Mouse (Mus musculus): ENCODE measurements around the gene Emc9.

Emc9 gene

DNA sequence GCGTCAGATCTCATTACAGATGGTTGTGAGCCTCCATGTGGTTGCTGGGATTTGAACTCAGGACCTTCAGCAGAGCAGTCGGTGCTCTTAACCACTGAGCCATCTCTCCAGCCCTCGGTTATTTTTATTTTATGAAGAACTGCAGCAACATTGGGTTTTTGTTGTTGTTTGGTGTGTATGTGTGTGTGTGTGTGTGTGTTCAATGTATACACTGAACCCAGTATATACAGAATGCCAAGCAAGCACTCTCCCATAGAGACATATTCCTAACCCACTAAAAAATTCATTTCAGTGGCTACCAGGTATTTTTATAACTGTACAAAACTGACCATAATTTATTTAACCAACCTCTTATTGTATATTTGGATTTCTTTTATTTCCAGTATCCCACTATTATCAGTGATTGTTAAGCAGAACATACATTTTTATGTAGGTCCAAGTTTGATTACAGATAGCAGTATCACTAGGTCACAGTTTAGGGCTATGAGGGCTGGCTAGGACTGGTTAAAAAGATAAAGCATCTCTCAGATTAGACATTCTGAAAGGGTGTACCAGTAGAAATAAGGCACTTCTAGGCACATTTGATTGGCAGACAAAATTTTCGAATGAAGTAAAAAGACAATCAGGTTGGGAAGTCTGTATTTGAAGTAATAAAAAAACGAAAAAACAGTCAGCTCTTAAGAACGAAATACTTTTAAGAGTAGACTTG lies 26.2 kb downstream of the Emc9 start:
- DNase-seq, result no peak

DNA sequence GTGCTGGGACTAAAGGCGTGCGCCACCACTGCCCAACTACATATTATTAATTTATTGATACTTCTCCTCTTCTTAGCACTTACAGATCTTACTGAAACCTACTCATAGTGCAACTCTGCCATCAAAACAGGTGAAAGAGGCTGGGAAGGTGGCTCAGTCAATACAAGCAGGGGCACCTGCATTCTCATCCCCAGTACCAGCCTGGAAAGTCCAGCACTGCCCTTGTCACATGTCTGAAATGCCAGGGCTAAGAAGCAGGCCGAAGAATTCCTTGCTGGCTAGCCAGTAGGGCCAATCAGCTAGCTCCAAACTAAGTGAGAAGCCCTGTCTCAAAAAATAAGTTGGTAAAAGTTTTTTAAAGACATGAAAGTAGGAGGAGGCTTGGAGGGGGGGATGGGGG lies 27.5 kb downstream of the Emc9 start:
- no peak for DNase-seq

- peak; percentile 76 for DNase-seq
These were observed 28.1 kb downstream of the Emc9 start for GRCm38 (mm10) chr14:55557003-55557402.

DNA sequence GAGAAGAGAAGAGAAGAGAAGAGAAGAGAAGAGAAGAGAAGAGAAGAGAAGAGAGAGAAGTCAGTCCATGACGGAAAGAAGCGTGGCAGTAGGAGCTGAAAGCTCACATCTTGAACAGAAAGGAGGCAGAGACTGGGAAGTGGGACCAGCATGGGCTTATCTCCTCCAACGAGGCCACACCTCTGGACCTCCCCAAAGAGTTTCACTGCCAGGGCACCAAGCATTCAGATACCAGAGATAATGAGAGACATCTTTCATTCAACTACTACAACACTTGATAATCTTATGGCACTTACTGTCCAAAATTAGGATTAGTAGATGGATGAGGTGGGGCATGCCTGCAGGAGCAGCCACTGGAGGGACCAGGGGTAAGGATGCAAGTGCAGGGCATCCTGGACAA lies 29.3 kb downstream of the Emc9 start:
- DNase-seq, result no peak

DNA sequence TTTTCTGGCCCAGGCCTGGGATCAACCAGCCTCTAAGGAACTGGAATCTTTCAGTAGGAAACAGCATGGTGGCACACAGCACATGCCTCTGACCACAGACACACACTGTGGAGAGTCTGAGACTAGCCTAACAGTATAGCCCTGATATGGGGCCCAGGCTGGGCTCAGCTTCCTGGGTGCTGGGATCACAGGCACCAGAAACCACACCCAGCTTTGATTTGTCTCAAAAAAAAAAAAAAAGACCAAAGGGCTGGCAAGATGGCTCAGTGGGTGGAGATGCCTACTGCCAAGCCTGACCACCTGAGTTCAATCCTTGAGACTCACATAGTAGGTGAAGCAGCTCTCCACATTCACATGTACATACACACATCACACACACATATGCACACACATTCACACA lies 30.5 kb downstream of the Emc9 start:
- no peak for DNase-seq

DNA sequence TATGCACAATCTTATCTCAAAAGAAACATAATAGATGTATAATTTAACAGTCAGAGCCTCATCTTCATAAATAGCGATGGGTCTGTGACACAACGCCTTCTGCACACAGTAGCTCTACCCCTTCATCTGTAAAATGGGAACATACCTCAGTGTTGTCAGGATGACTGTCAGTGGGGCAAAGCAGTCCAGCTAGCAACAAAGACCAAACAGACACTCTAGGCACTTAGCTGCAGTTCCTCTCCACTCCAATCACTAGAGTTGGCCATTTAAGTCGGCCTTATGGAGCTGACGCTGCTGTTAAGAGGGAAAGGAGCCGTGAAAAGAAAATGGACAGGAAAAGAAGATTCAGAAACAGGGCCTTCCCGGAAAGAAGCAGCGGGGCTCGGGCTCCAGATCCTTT lies 33.3 kb downstream of the Emc9 start:
- DNase-seq, result no peak

DNA sequence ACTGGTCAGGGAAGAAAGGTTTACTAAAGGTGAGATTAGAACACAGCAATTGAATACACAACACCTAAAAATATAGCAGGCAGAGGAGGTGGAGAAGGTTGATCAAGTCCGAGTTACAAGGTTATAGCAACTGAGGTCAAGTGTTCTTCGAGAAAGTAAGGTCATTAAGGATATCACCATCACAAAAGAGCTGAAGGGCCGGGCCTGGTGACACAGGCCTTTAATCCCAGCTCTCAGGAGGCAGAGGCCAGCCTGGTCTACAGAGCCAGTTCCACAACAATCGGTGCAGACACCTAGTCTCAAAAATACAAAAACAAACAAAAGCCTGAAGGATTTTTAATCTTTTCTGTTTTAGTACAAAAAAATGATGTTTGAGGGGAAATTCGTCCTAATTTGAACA lies 33.8 kb downstream of the Emc9 start:
- DNase-seq, result no peak

DNA sequence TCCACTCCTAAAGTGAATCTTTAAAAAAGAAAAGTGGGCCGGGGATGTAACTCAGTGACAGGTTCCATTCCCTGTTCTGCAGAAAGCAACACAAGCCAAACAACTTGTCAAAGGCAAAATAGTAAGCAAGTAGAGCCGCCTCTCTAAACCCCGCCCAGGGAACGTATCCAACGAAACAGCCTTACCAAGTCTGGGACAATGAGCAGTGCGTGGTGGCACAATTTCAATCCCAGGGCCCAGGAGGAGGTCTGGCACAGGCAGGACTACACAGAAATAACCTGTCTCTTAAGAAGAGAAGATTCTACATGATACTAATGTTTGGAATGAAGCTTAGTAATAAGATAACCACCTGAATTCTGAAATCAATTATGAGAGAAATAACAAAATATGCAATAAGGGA lies 34.9 kb downstream of the Emc9 start:
- DNase-seq, result no peak

- DNase-seq, result no peak
These were observed 40.8 kb downstream of the Emc9 start for GRCm38 (mm10) chr14:55544334-55544733.

DNA sequence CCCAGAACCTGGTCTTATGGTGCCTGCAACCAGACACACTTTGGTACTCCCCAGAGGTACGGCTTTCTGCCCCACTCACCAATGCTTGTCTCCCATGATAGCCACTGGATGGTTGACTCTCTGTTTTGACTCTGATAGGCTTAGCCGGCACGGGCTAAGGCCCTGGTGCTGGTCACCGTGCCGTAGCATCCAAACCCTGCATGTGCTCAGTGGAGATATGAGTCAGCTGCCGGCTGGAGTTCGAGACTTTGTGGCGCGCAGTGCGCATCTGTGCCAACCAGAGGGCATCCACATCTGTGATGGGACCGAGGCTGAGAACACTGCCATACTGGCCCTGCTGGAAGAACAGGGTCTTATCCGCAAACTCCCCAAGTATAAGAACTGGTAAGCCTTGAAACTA lies 42.8 kb downstream of the Emc9 start:
- no peak for DNase-seq

GRCm38 (mm10) chr14:55540787-55541321 lies 44.2 kb downstream of the Emc9 start:
- DNase-seq, result peak; percentile 71

DNA sequence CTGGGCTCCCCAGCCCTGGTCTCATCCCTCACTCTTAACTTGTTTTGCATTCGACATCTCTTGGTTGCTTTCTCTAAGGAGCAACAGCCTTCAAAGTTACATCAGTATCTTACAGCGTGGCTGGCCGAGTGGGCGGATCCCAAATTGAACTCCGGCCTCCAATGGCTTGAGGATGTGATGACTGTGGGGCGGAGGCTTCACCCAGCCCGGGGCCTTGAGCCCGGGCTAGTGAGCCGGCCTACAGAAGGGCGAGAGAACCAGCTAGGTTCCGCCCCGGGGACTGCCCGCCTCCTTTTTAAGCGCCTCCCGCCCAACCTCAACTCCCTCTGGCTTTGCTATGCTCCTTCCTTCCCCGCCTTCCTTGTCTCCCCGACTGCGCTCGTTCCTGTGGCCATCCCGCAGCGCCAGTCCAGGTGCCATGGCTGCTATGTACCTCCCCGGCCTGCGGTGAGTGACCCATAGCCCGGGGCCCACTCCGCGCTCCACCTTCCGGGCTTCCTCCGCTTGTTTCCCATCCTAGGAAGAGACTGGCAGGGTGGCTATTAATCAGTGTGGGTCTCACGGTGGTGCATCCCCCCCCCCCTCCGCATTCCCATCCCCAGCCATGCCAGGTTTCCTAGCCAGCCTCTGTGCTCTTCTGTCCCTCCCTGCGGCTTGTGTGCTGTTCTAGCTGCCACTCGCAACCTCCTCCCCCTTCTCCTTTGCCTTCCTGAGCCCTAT lies 44.9 kb downstream of the Emc9 start, which contains the start of gene Pck2:
Gene Pck2, plus strand, starts transcription at position 200 of the 720 bp plus-strand sequence.
- peak; percentile 88 for DNase-seq

DNA sequence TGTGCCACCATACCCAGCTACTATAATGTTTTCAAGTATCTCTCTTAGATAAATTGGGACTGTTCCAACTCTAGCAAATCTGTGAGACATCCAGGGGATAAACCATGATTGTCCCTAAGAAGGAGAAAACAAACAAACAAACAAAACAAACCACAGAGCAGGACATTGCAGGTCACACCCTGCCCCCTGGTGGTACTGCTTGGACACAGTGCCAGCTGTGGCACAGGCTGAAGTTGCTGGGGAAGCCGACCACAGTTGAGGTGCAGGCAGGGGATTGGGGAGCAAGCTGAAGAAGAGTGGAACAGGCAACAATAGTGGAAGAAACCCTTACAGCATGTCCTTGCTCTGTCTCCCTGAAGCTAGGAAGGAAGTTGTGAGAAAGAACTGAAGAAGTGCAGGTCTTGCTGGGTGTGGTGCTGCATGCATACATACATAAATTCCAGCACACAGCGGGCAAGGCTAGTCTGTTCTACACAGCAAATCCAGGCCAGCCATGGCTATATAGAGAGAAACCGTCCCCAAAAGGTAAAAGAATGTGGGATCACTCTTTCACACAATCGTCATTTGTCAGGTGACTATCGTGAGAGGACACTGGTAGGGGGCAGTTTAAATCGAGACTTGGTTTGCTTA lies 48.9 kb downstream of the Emc9 start:
- peak; percentile 44 for DNase-seq
